Mouse (Mus musculus) embryonic facial prominence, embryonic 12.5 days (tissue): ENCODE measurements around the gene Syn3. TPM values are rescaled to one million over a fixed set of nuclear protein-coding genes. Genes with fewer than 3 reads are reported as not detected.
A peak's percentile ranks its signal among the peaks of the same experiment; 100 is the strongest.

ENCODE experiments used
- ATAC-seq: fragments of 200-750 bp; cut with Nextera tagmentation; 2 replicates; pipeline ENCODE4 v1.8.0; 2017; ENCODE audit not compliant: insufficient number of reproducible peaks, insufficient read depth, low FRiP score, low TSS enrichment
- H3K27ac ChIP-seq: fragments of 300-500 bp; sonication (generic); 2 replicates; pipeline ENCODE4 v1.5.1; 2016; ENCODE audit warnings: mild to moderate bottlenecking
- H3K27me3 ChIP-seq: fragments of 300-500 bp; sonication (generic); 2 replicates; pipeline ENCODE4 v1.6.1; 2016; ENCODE audit warnings: mild to moderate bottlenecking, moderate library complexity
- H3K36me3 ChIP-seq: fragments of 300-500 bp; sonication (generic); 2 replicates; pipeline ENCODE4 v1.6.1; 2016; ENCODE audit warnings: mild to moderate bottlenecking
- H3K4me1 ChIP-seq: fragments of 300-500 bp; sonication (generic); 2 replicates; pipeline ENCODE4 v1.6.1; 2016
- H3K4me2 ChIP-seq: fragments of 300-500 bp; sonication (generic); replicated peaks from 2 replicates; pipeline ENCODE4 v1.6.1; 2016; ENCODE audit warnings: mild to moderate bottlenecking, moderate library complexity
- H3K4me3 ChIP-seq: fragments of 300-500 bp; sonication (generic); 2 replicates; pipeline ENCODE4 v1.5.1; 2016; ENCODE audit warnings: mild to moderate bottlenecking
- H3K9ac ChIP-seq: fragments of 300-500 bp; sonication (generic); 2 replicates; pipeline ENCODE4 v1.6.1; 2016; ENCODE audit warnings: mild to moderate bottlenecking, moderate library complexity
- H3K9me3 ChIP-seq: fragments of 300-500 bp; sonication (generic); 2 replicates; pipeline ENCODE4 v1.6.1; 2016; ENCODE audit warnings: mild to moderate bottlenecking, moderate library complexity
- WGBS: fragments of 180-500 bp; shearing (Covaris S2); methylation state at CpG from one replicate; pipeline ENCODE4 v1.1.7; 2016; 5-methylcytosine and 5-hydroxymethylcytosine counted together
- polyA plus RNA-seq: library from polyadenylated mRNA; unstranded; fragments of >200 nt; fragmentation: Nextera tagmentation; extraction: Ambion mirVana; gene quantifications from 2 replicates; pipeline ENCODE4 v1.2.1, GENCODE M21; 2016

The Syn3 gene
- polyA plus RNA-seq, 1 experiment from 2014 or later = 4.0 TPM

GRCm38 (mm10) chr10:86329241-86329882 is 169.3 kb downstream of the Syn3 start:
- H3K4me2 ChIP-seq = no peak overlapping the region
- no peaks in the 10 kb centered on the region for H3K27me3 ChIP-seq
- WGBS = 92% methylated on average over 8 of the region's 8 CpGs
- H3K4me1 ChIP-seq = peaks cover 19% of the 10 kb centered on the region
- no peaks in the 10 kb centered on the region for H3K36me3 ChIP-seq
- H3K9me3 ChIP-seq = no peaks in the 10 kb centered on the region
- ATAC-seq = no peak
- H3K9ac ChIP-seq = no peak overlapping the region
- no peak overlapping the region for H3K27ac ChIP-seq
- H3K4me3 ChIP-seq = no peak overlapping the region

- 68% methylated on average over 2 of the region's 2 CpGs for WGBS
- Histone ChIP-seq H3K9me3 (no peaks in the 10 kb centered on the region), H3K4me3 (no peak overlapping the region), H3K9ac (no peak overlapping the region), H3K36me3 (no peaks in the 10 kb centered on the region), H3K4me1 (peaks cover 15% of the 10 kb centered on the region), H3K4me2 (no peak overlapping the region), H3K27me3 (no peaks in the 10 kb centered on the region), H3K27ac (no peak overlapping the region)
- no peak for ATAC-seq
Observed at GRCm38 (mm10) chr10:86328691-86329090, 170.0 kb downstream of the Syn3 start.

- no peak for ATAC-seq
- H3K9ac ChIP-seq = no peak overlapping the region
- 47% methylated on average over 4 of the region's 4 CpGs for WGBS
Observed at GRCm38 (mm10) chr10:86328143-86328542, 170.6 kb downstream of the Syn3 start.

GRCm38 (mm10) chr10:86325272-86325671 is 173.4 kb downstream of the Syn3 start:
- no peaks in the 10 kb centered on the region for H3K36me3 ChIP-seq
- no peaks in the 10 kb centered on the region for H3K27me3 ChIP-seq
- peaks cover 15% of the 10 kb centered on the region for H3K4me1 ChIP-seq
- H3K4me3 ChIP-seq = no peak overlapping the region
- 21% methylated on average over 6 of the region's 6 CpGs for WGBS
- H3K9me3 ChIP-seq = no peaks in the 10 kb centered on the region
- H3K9ac ChIP-seq = no peak overlapping the region
- H3K4me2 ChIP-seq = no peak overlapping the region
- no peak for ATAC-seq
- no peak overlapping the region for H3K27ac ChIP-seq

More at GRCm38 (mm10) chr10:86328143-86328542, 170.6 kb downstream of the Syn3 start:
- Histone ChIP-seq H3K36me3 (no peaks in the 10 kb centered on the region), H3K4me3 (no peak overlapping the region), H3K4me2 (no peak overlapping the region), H3K27ac (no peak overlapping the region), H3K27me3 (no peaks in the 10 kb centered on the region), H3K9me3 (no peaks in the 10 kb centered on the region), H3K4me1 (peaks cover 15% of the 10 kb centered on the region)

- no peak overlapping the region for H3K9ac ChIP-seq
- peaks cover 15% of the 10 kb centered on the region for H3K4me1 ChIP-seq
- no peaks in the 10 kb centered on the region for H3K27me3 ChIP-seq
- 76% methylated on average over 4 of the region's 4 CpGs for WGBS
- no peak overlapping the region for H3K27ac ChIP-seq
- no peaks in the 10 kb centered on the region for H3K9me3 ChIP-seq
- H3K4me3 ChIP-seq = no peak overlapping the region
- ATAC-seq = no peak
- no peaks in the 10 kb centered on the region for H3K36me3 ChIP-seq
- no peak overlapping the region for H3K4me2 ChIP-seq
Observed at GRCm38 (mm10) chr10:86323275-86323994, 175.3 kb downstream of the Syn3 start.

GRCm38 (mm10) chr10:86322006-86322405 is 176.7 kb downstream of the Syn3 start:
- Histone ChIP-seq H3K27me3 (no peaks in the 10 kb centered on the region), H3K27ac (no peak overlapping the region), H3K4me2 (no peak overlapping the region), H3K36me3 (no peaks in the 10 kb centered on the region), H3K4me1 (peaks cover 15% of the 10 kb centered on the region), H3K9me3 (no peaks in the 10 kb centered on the region), H3K9ac (no peak overlapping the region), H3K4me3 (no peak overlapping the region)
- no peak for ATAC-seq
- 10% methylated on average over 1 of the region's 1 CpGs for WGBS

GRCm38 (mm10) chr10:86321194-86321593 is 177.5 kb downstream of the Syn3 start:
- Histone ChIP-seq H3K4me3 (no peak overlapping the region), H3K36me3 (no peaks in the 10 kb centered on the region)
- WGBS = 77% methylated on average over 8 of the region's 8 CpGs

GRCm38 (mm10) chr10:86320204-86320603 is 178.5 kb downstream of the Syn3 start:
- 89% methylated on average over 5 of the region's 5 CpGs for WGBS
- H3K27ac ChIP-seq = no peak overlapping the region
- H3K4me2 ChIP-seq = no peak overlapping the region
- H3K9me3 ChIP-seq = no peaks in the 10 kb centered on the region
- H3K4me1 ChIP-seq = peaks cover 18% of the 10 kb centered on the region
- H3K9ac ChIP-seq = no peak overlapping the region
- H3K27me3 ChIP-seq = no peaks in the 10 kb centered on the region
- no peak overlapping the region for H3K4me3 ChIP-seq
- H3K36me3 ChIP-seq = no peaks in the 10 kb centered on the region
- ATAC-seq = no peak

More at GRCm38 (mm10) chr10:86321194-86321593, 177.5 kb downstream of the Syn3 start:
- H3K9me3 ChIP-seq = no peaks in the 10 kb centered on the region
- H3K4me1 ChIP-seq = peaks cover 15% of the 10 kb centered on the region
- no peak overlapping the region for H3K4me2 ChIP-seq
- H3K27me3 ChIP-seq = no peaks in the 10 kb centered on the region
- no peak overlapping the region for H3K9ac ChIP-seq
- ATAC-seq = no peak
- no peak overlapping the region for H3K27ac ChIP-seq

GRCm38 (mm10) chr10:86319526-86319925 is 179.2 kb downstream of the Syn3 start:
- H3K27me3 ChIP-seq = no peaks in the 10 kb centered on the region
- H3K4me2 ChIP-seq = no peak overlapping the region
- 31% methylated on average over 3 of the region's 3 CpGs for WGBS
- no peak overlapping the region for H3K27ac ChIP-seq
- H3K9ac ChIP-seq = no peak overlapping the region
- H3K4me1 ChIP-seq = peaks cover 18% of the 10 kb centered on the region
- H3K36me3 ChIP-seq = no peaks in the 10 kb centered on the region
- no peak overlapping the region for H3K4me3 ChIP-seq
- no peaks in the 10 kb centered on the region for H3K9me3 ChIP-seq
- ATAC-seq = no peak

- H3K36me3 ChIP-seq = no peaks in the 10 kb centered on the region
- no peak overlapping the region for H3K4me2 ChIP-seq
- WGBS = 86% methylated on average over 5 of the region's 5 CpGs
- H3K27me3 ChIP-seq = no peaks in the 10 kb centered on the region
- ATAC-seq = no peak
- H3K9ac ChIP-seq = no peak overlapping the region
- no peaks in the 10 kb centered on the region for H3K9me3 ChIP-seq
- H3K4me1 ChIP-seq = peaks cover 18% of the 10 kb centered on the region
- no peak overlapping the region for H3K27ac ChIP-seq
- no peak overlapping the region for H3K4me3 ChIP-seq
Observed at GRCm38 (mm10) chr10:86318552-86319140, 180.1 kb downstream of the Syn3 start.

GRCm38 (mm10) chr10:86317633-86318032 is 181.1 kb downstream of the Syn3 start:
- no peak for ATAC-seq
- no peaks in the 10 kb centered on the region for H3K9me3 ChIP-seq
- WGBS = 82% methylated on average over 7 of the region's 7 CpGs
- H3K9ac ChIP-seq = no peak overlapping the region
- H3K27me3 ChIP-seq = no peaks in the 10 kb centered on the region
- H3K4me3 ChIP-seq = no peak overlapping the region
- H3K27ac ChIP-seq = no peak overlapping the region
- H3K4me1 ChIP-seq = peaks cover 18% of the 10 kb centered on the region
- H3K4me2 ChIP-seq = no peak overlapping the region
- no peaks in the 10 kb centered on the region for H3K36me3 ChIP-seq

- 40% methylated on average over 3 of the region's 3 CpGs for WGBS
- no peak overlapping the region for H3K4me3 ChIP-seq
- 0 out of 2 replicates have a peak overlapping the region, but pooled peaks have one; percentile 2 for H3K27ac ChIP-seq
- H3K4me1 ChIP-seq = peaks cover 3% of the 10 kb centered on the region; the same call in 1 of the 2 replicates
- H3K27me3 ChIP-seq = no peaks in the 10 kb centered on the region
- ATAC-seq = no peak
- H3K9me3 ChIP-seq = no peaks in the 10 kb centered on the region
- H3K36me3 ChIP-seq = no peaks in the 10 kb centered on the region
- H3K4me2 ChIP-seq = no peak overlapping the region
- H3K9ac ChIP-seq = no peak overlapping the region
Observed at GRCm38 (mm10) chr10:86315513-86315912, 183.2 kb downstream of the Syn3 start.
